Mouse (Mus musculus) hindbrain, embryonic 14.5 days (tissue): Measurements from ENCODE around the gene Tut4. TPM values are rescaled to one million over a fixed set of nuclear protein-coding genes. Genes with fewer than 3 reads are reported as not detected.

Experiments
- ATAC-seq: fragments of 200-750 bp; cut with Nextera tagmentation; 2 replicates; pipeline ENCODE4 v1.8.0; 2017; ENCODE audit warnings: moderate number of reproducible peaks, mild to moderate bottlenecking, moderate TSS enrichment, moderate library complexity; ENCODE audit not compliant: low FRiP score
- DNase-seq: peaks from one replicate; pipeline ENCODE4 v3.0.0-alpha.2; 2015; ENCODE audit warnings: low spot score
- H3K27ac ChIP-seq: fragments of 300-500 bp; sonication (generic); 2 replicates; pipeline ENCODE4 v1.5.1; 2014; ENCODE audit warnings: mild to moderate bottlenecking, moderate library complexity
- H3K27me3 ChIP-seq: fragments of 300-500 bp; sonication (generic); 2 replicates; pipeline ENCODE4 v1.6.1; 2014; ENCODE audit warnings: mild to moderate bottlenecking, low read length, mixed read lengths; ENCODE audit not compliant: control insufficient read depth, insufficient read depth
- H3K36me3 ChIP-seq: fragments of 300-500 bp; sonication (generic); replicated peaks from 2 replicates; pipeline ENCODE4 v1.6.1; 2014; ENCODE audit not compliant: control insufficient read depth, insufficient read depth
- H3K4me1 ChIP-seq: fragments of 300-500 bp; sonication (generic); replicated peaks from 2 replicates; pipeline ENCODE4 v1.6.1; 2014; ENCODE audit warnings: antibody characterized with exemption, low read length, mixed read lengths; ENCODE audit not compliant: control insufficient read depth, insufficient read depth
- H3K4me2 ChIP-seq: fragments of 300-500 bp; sonication (generic); replicated peaks from 2 replicates; pipeline ENCODE4 v1.6.1; 2014; ENCODE audit warnings: mild to moderate bottlenecking, moderate library complexity
- H3K4me3 ChIP-seq: fragments of 300-500 bp; sonication (generic); replicated peaks from 2 replicates; pipeline ENCODE4 v1.5.1; 2014; ENCODE audit warnings: mild to moderate bottlenecking, low read length
- H3K9ac ChIP-seq: fragments of 300-500 bp; sonication (generic); 2 replicates; pipeline ENCODE4 v1.6.1; 2014
- H3K9me3 ChIP-seq: fragments of 300-500 bp; sonication (generic); 2 replicates; pipeline ENCODE4 v1.6.1; 2016; ENCODE audit warnings: low read length; ENCODE audit not compliant: control insufficient read depth
- WGBS: fragments of 180-500 bp; shearing (Covaris S2); extraction: QIAGEN DNeasy Blood & Tissue Kit; methylation state at CpG from one replicate; pipeline ENCODE4 v1.1.7; 2014; 5-methylcytosine and 5-hydroxymethylcytosine counted together
- polyA plus RNA-seq: library from polyadenylated mRNA; unstranded; fragments of >200 nt; fragmentation: Nextera tagmentation; extraction: Ambion mirVana; gene quantifications from 2 replicates; pipeline ENCODE4 v1.2.1, GENCODE M21; 2014

Tut4 gene
- polyA plus RNA-seq, 1 experiment from 2014 or later: 54.8 TPM

DNA sequence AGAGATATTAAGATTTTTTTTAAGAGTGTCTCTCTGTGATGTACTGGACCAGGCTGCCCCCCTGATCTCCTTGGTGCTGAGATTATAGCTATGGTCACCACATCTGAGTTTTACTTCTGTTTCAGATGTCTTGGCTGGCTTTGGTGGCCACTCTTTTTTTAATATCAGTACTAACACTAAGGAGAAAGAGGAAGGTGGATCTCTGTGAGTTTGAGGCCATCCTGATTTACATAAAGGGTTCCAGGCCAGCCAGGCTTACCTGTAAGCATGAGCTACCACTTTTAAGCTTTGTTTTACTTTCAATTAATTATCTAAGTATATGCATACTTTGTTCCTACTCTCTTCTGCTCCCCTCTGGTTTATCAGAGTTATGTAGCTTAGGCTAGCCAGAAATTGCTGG, 23.6 kb downstream of the Tut4 start:
- H3K4me2 ChIP-seq: no peak overlapping the region
- no peaks in the 10 kb centered on the region for H3K9me3 ChIP-seq
- no peak for DNase-seq
- H3K9ac ChIP-seq: no peak overlapping the region
- no peaks in the 10 kb centered on the region for H3K4me1 ChIP-seq
- H3K27ac ChIP-seq: no peak overlapping the region
- ATAC-seq: no peak
- peaks cover 48% of the 10 kb centered on the region for H3K36me3 ChIP-seq
- H3K27me3 ChIP-seq: no peaks in the 10 kb centered on the region
- H3K4me3 ChIP-seq: no peak overlapping the region

DNA sequence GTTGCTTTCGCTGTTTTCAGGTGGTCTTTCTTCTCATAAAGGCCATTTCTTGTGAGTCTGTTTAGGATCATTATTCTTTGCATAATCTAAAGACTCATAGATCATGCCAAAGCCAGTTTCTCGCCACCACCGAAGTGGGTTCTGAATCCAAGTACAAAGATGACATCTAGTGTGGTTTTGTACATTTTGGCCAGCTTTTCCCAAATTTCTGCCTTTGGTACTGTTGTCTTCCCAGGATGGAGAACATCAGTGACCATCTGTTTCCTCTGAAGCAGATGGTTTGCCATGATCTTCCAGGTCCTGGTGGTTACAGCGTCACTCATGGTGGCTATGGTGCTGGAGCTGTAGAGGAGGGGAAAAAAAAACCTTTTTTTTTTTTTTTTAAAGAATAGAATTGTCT, 25.0 kb downstream of the Tut4 start:
- H3K4me3 ChIP-seq: no peak overlapping the region
- no peak for ATAC-seq
- no peaks in the 10 kb centered on the region for H3K9me3 ChIP-seq
- H3K4me1 ChIP-seq: no peaks in the 10 kb centered on the region
- no peak overlapping the region for H3K4me2 ChIP-seq
- 91% methylated on average over 4 of the region's 4 CpGs for WGBS
- DNase-seq: no peak
- no peak overlapping the region for H3K9ac ChIP-seq
- peaks cover 51% of the 10 kb centered on the region for H3K36me3 ChIP-seq
- H3K27me3 ChIP-seq: no peaks in the 10 kb centered on the region
- no peak overlapping the region for H3K27ac ChIP-seq

DNA sequence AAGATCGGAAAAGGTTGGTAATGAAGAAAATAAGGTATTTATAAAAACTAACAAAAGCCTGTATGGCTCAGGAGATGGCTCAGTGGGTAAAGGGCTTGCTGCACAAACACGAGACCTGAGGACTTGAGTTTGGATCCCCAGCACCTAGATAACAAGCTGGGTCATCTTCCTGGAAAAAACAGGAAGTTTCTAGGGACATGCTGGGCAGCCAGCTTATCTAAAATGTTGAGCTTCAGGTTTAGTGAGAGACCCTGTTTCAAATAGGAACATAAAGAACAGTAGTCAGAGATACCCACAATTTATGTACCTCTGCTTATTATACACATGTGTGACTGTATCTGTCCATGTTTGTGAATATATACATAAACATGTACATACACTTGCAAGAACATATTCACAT, 43.8 kb downstream of the Tut4 start:
- H3K4me3 ChIP-seq: no peak overlapping the region
- no peak overlapping the region for H3K4me2 ChIP-seq
- H3K36me3 ChIP-seq: peaks cover 72% of the 10 kb centered on the region
- no peak for ATAC-seq
- H3K9me3 ChIP-seq: no peaks in the 10 kb centered on the region
- DNase-seq: no peak
- no peak overlapping the region for H3K27ac ChIP-seq
- H3K4me1 ChIP-seq: no peaks in the 10 kb centered on the region
- WGBS: 95% methylated on average over 2 of the region's 2 CpGs
- H3K9ac ChIP-seq: no peak overlapping the region
- H3K27me3 ChIP-seq: no peaks in the 10 kb centered on the region

DNA sequence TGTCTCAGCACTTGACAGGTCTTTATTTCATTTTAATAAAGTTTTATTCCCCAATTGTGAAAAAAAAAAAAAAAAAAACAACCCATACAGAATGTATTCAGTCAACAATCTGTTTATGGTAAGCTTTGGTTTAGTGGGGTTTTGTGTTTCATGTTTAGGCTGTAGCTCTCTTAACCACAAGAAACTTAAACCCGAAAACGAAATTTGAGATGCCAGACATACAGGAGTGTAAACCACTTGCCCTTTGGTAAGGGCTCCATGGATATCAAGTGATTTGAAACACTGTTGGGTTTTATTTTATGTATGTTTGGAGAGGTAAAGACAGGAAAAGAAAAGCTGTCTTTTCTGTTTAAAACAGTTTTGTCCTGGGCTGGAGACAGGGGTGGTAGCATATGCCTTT, 80.5 kb downstream of the Tut4 start:
- DNase-seq: no peak
- H3K36me3 ChIP-seq: peaks cover 44% of the 10 kb centered on the region
- H3K27ac ChIP-seq: no peak overlapping the region
- H3K4me2 ChIP-seq: no peak overlapping the region
- no peaks in the 10 kb centered on the region for H3K9me3 ChIP-seq
- H3K4me1 ChIP-seq: no peaks in the 10 kb centered on the region
- H3K4me3 ChIP-seq: no peak overlapping the region
- WGBS: 96% methylated on average over 2 of the region's 2 CpGs
- no peak for ATAC-seq
- no peak overlapping the region for H3K9ac ChIP-seq
- H3K27me3 ChIP-seq: no peaks in the 10 kb centered on the region

DNA sequence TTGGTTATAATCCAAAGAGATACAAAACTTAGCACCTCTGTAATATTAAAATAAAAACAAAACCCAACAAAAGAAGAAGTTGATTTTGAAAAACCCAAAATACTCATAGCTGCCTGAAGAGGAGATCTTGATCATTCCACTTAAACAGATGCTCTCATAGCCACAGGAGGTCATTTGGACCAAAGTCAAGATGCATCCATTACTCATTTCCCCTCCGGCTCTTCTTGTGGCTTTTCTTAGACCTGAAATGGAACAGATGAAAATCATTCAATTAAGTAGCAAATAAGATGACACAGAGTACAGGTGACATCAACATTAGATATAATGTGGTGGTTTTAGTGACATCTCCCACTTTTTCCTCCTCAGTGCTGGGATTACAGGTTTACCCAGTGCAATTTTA, 105.8 kb downstream of the Tut4 start:
- Histone ChIP-seq H3K27me3 (no peaks in the 10 kb centered on the region), H3K9me3 (no peaks in the 10 kb centered on the region), H3K9ac (no peak overlapping the region), H3K4me3 (no peak overlapping the region), H3K4me2 (no peak overlapping the region), H3K4me1 (no peaks in the 10 kb centered on the region), H3K36me3 (peaks cover 98% of the 10 kb centered on the region), H3K27ac (no peak overlapping the region)
- 76% methylated on average over 1 of the region's 1 CpGs for WGBS
- DNase-seq (no peak), ATAC-seq (no peak)

DNA sequence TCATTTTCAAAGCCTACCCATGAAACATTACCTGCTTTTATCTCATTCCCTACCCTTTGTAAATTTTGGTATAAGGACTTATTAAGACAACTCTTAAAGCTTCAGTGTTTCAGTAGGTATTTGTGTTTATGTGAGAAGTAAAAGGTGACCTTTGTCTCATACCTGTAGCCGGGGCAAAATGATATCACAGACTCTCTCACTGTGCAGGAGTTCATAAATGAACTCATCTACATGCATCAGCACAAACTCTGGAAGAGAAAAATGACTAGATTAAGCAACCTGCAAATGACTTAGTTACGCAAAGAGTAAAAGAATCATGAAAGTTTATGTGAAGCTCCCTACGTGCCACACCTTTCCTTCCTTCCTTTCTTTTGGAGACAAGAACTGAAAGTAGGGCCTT, 113.4 kb downstream of the Tut4 start:
- peaks cover 79% of the 10 kb centered on the region for H3K36me3 ChIP-seq
- H3K9ac ChIP-seq: no peak overlapping the region
- H3K4me2 ChIP-seq: no peak overlapping the region
- no peak for ATAC-seq
- no peaks in the 10 kb centered on the region for H3K9me3 ChIP-seq
- 97% methylated on average over 3 of the region's 3 CpGs for WGBS
- no peaks in the 10 kb centered on the region for H3K27me3 ChIP-seq
- H3K4me1 ChIP-seq: peaks cover 6% of the 10 kb centered on the region
- DNase-seq: no peak
- H3K4me3 ChIP-seq: no peak overlapping the region
- H3K27ac ChIP-seq: no peak overlapping the region

DNA sequence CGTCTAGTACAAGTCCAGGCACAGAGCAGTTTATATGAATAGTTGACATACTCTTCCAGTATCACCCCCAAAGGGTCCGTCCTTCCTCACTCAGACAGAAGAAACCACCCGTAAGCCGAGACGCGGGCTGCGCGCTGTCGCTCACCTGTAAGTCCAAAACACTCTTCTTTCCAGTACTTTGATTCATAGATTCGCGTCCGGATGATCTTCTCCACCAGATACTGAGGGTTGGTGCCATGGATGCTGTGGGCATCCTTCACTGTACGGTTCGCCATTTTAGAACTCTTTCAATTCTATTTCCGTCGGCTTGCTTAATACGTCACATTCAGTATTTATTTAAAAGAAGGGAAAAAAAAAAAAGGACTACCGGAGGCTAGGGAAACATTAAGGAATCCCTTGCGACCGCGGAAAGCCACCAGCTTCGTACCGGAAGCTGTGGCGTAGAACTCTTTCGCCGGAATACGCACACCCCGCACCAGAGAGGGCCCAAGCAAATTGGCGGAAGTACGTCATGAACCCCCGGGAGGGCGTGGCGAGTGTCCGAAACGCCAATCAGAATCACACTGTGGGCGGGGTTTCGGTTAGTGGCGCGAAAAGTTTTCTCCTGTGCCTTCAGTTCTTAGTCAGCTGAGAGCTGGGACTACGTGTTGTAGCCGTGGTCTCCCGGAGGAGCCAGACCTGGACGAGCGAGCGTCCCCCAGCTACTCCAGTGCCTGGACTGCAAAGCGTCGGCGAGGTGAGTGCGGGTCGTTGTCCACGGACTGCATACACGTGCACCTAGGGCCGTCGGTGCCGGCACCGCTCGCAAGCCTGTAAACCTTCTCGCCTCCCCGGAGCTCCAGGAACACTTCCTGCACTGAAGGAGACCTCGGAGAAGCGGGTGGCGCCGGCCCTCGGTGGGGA, 119.9 kb downstream of the Tut4 start, which contains the start of the genes Prpf38a and Orc1:
Prpf38a (minus strand) TSS at position 497 of the 903 bp plus-strand sequence.
Orc1 (plus strand) TSS at position 584 of the 903 bp plus-strand sequence.
- peak within 1 kb of the TSS; percentile 68 for H3K9ac ChIP-seq
- peak within 1 kb of the TSS; percentile 77 for H3K4me2 ChIP-seq
- peak; percentile 99 for DNase-seq
- H3K4me1 ChIP-seq: peaks cover 15% of the 10 kb centered on the region
- H3K27ac ChIP-seq: peak within 1 kb of the TSS; percentile 71
- under 1% methylated on average over 64 of the region's 64 CpGs for WGBS
- H3K36me3 ChIP-seq: peaks cover 24% of the 10 kb centered on the region
- peak within 1 kb of the TSS; percentile 57 for H3K4me3 ChIP-seq
- H3K9me3 ChIP-seq: no peaks in the 10 kb centered on the region
- no peaks in the 10 kb centered on the region for H3K27me3 ChIP-seq
- peak; percentile 98 for ATAC-seq

DNA sequence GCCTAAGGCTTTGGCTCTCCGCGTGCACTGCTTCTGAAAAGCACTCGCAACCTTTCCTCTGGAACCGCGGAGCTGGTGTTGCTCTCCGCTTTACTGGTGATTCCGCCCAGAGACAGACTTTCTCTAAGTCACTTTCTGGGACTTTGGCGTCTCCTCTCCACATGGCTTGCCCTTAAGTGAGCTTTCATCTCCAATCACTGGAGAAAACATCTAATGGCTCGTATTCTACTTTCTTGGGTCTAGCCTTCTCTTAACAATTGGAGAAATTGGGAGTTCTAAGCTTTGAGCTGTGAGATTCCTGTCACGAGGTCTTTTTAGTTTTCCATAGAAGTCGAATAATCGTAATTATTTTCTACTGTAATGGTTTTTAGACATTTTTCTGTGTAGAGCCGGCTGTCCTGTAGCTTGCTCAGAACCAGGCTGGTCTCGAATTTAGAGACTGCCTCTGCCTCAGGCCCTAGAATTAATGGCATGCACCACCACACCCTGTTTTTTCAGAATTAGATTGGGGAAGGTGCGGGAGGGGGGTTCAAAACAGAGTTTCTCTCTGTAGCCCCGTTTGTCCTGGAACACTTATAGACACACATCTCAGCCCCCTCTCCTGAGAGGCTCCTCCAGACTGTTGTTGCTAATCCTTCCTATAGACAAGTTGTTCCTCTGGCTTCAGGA, 120.7 kb downstream of the Tut4 start:
- WGBS: under 1% methylated on average over 16 of the region's 16 CpGs
- Histone ChIP-seq H3K27me3 (no peaks in the 10 kb centered on the region), H3K4me2 (peak overlapping the region; percentile 77), H3K27ac (no peak overlapping the region), H3K9ac (peak overlapping the region; percentile 68), H3K36me3 (peaks cover 16% of the 10 kb centered on the region), H3K4me1 (peaks cover 15% of the 10 kb centered on the region), H3K9me3 (no peaks in the 10 kb centered on the region), H3K4me3 (peak overlapping the region; percentile 57)
- ATAC-seq: no peak
- DNase-seq: no peak

DNA sequence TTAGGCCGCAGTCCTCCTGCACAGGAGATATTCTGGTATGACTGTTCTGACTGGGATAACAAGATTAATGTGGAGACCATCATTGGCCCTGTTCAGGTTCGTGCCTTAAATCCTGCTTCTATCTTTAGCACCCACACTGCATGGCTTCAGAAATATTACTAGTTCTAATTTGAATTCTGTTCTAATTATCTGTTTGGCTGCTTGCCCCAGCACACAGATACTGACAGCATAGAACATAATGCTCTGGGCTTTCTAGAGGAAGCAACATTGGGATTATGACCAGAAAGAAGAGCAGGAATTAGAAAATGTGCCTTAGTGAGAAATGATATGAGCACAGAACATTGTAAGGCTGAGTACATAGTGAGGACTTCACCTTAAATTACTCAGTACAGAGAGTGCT, 134.2 kb downstream of the Tut4 start:
- 97% methylated on average over 2 of the region's 2 CpGs for WGBS
- H3K36me3 ChIP-seq: no peaks in the 10 kb centered on the region
- no peaks in the 10 kb centered on the region for H3K4me1 ChIP-seq
- no peaks in the 10 kb centered on the region for H3K27me3 ChIP-seq
- DNase-seq (no peak), ATAC-seq (no peak)
- no peak overlapping the region for H3K4me2 ChIP-seq
- no peaks in the 10 kb centered on the region for H3K9me3 ChIP-seq
- H3K27ac ChIP-seq: no peak overlapping the region
- no peak overlapping the region for H3K9ac ChIP-seq
- H3K4me3 ChIP-seq: no peak overlapping the region
